Mouse (Mus musculus): ENCODE measurements around the gene Ap1s3.

DNA sequence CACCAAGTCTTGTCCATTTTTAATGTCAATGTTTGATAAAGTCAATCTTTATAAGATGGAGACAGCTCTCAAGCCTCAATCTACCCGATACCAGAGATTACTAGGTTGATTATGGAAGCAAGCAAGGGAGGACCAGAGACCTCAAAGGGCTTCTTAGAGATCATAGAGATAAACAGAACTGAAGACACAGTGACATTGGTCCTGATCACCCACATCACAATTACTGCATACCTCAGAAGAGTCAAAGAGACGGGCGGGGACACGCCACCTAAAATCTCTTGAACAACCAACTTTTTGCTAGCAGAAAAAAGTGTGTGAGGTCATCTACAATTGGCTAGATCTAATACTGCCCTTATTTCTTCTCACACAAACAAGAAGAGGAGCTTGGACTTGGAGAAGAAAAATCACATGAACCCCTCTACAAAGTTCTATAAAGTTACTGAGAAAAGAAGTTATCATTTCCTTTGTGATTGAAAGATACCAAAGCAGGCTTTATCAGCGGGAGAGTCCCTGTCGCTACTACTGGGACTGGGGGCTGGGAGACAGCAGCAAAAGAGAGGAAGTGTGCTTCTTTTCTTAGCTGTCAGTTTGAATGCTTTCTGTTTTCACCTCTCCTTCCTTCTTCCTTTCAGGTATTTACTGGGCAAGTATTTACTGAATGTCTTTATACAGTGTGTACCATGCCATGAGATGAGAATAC, 28.2 kb downstream of the Ap1s3 start:
- no peak for TF ChIP-seq CTCF (IDR thresholded peaks at IDR 0.05; ENCODE audit: extremely low read depth, insufficient read length, insufficient replicate concordance, low read depth, low read length)
- no peak for TF ChIP-seq POLR2A (IDR thresholded peaks at IDR 0.05; ENCODE audit: low read depth, low read length)
